Mouse (Mus musculus) intestine, embryonic 14.5 days (tissue): ENCODE data around the gene Glo1. TPM values are rescaled to one million over a fixed set of nuclear protein-coding genes. Genes with fewer than 3 reads are reported as not detected.

Source experiments
- ATAC-seq: fragments of 200-750 bp; cut with Nextera tagmentation; replicated peaks from 2 replicates; pipeline ENCODE4 v1.8.0; 2017; ENCODE audit warnings: low read depth, moderate number of reproducible peaks, moderate TSS enrichment, moderate library complexity; ENCODE audit not compliant: low FRiP score, low TSS enrichment
- DNase-seq: peaks from one replicate; pipeline ENCODE4 v3.0.0-alpha.2; 2018; ENCODE audit warnings: low spot score
- H3K27ac ChIP-seq: fragments of 300-500 bp; sonication (generic); 2 replicates; pipeline ENCODE4 v1.5.1; 2014; ENCODE audit warnings: low read depth, mild to moderate bottlenecking, control low read depth
- H3K27me3 ChIP-seq: fragments of 300-500 bp; sonication (generic); replicated peaks from 2 replicates; pipeline ENCODE4 v1.6.1; 2014; ENCODE audit warnings: low read length, control low read depth; ENCODE audit not compliant: control insufficient read depth, insufficient read depth
- H3K36me3 ChIP-seq: fragments of 300-500 bp; sonication (generic); 2 replicates; pipeline ENCODE4 v1.6.1; 2014; ENCODE audit warnings: low read length, control low read depth; ENCODE audit not compliant: control insufficient read depth, insufficient read depth
- H3K4me1 ChIP-seq: fragments of 300-500 bp; sonication (generic); replicated peaks from 2 replicates; pipeline ENCODE4 v1.6.1; 2014; ENCODE audit warnings: low read length, control low read depth, mixed read lengths; ENCODE audit not compliant: control insufficient read depth, insufficient read depth
- H3K4me2 ChIP-seq: fragments of 300-500 bp; sonication (generic); 2 replicates; pipeline ENCODE4 v1.6.1; 2014; ENCODE audit warnings: low read length
- H3K4me3 ChIP-seq: fragments of 300-500 bp; sonication (generic); 2 replicates; pipeline ENCODE4 v1.5.1; 2014; ENCODE audit warnings: low read depth, low read length, control low read depth, mixed read lengths
- H3K9ac ChIP-seq: fragments of 300-500 bp; sonication (generic); 2 replicates; pipeline ENCODE4 v1.6.1; 2014; ENCODE audit warnings: mild to moderate bottlenecking, low read length
- H3K9me3 ChIP-seq: fragments of 300-500 bp; sonication (generic); 2 replicates; pipeline ENCODE4 v1.6.1; 2016; ENCODE audit warnings: low read length, control low read depth; ENCODE audit not compliant: control insufficient read depth
- WGBS: fragments of 180-500 bp; shearing (Covaris S2); extraction: QIAGEN DNeasy Blood & Tissue Kit; methylation state at CpG from one replicate; pipeline ENCODE4 v1.1.7; 2014; 5-methylcytosine and 5-hydroxymethylcytosine counted together
- polyA plus RNA-seq: library from polyadenylated mRNA; unstranded; fragments of >200 nt; fragmentation: Nextera tagmentation; extraction: Ambion mirVana; gene quantifications from 2 replicates; pipeline ENCODE4 v1.2.1, GENCODE M21; 2014

Gene Glo1
- polyA plus RNA-seq, 1 experiment from 2014 or later: 233 TPM

- 0 out of 2 replicates have a peak, but pooled peaks cover 4% of the 10 kb centered on the region for H3K4me1 ChIP-seq
- no peak overlapping the region for H3K9ac ChIP-seq
- no peak for ATAC-seq
- no peaks in the 10 kb centered on the region for H3K27me3 ChIP-seq
- H3K9me3 ChIP-seq: no peaks in the 10 kb centered on the region
- no peak overlapping the region for H3K4me3 ChIP-seq
- DNase-seq: no peak
- no peak overlapping the region for H3K27ac ChIP-seq
- H3K36me3 ChIP-seq: no peaks in the 10 kb centered on the region
- H3K4me2 ChIP-seq: no peak overlapping the region
These were observed 58.2 kb downstream of the Glo1 start for GRCm38 (mm10) chr17:30568473-30568872.

GRCm38 (mm10) chr17:30564971-30565370 is 61.7 kb downstream of the Glo1 start:
- Histone ChIP-seq H3K4me1 (no peaks in the 10 kb centered on the region), H3K27me3 (no peaks in the 10 kb centered on the region), H3K9me3 (no peaks in the 10 kb centered on the region), H3K9ac (no peak overlapping the region), H3K4me3 (no peak overlapping the region), H3K27ac (no peak overlapping the region), H3K4me2 (no peak overlapping the region), H3K36me3 (no peaks in the 10 kb centered on the region)
- DNase-seq (no peak), ATAC-seq (no peak)
- 86% methylated on average over 7 of the region's 7 CpGs for WGBS

GRCm38 (mm10) chr17:30564407-30564806 is 62.3 kb downstream of the Glo1 start:
- Histone ChIP-seq H3K4me1 (no peaks in the 10 kb centered on the region), H3K9me3 (no peaks in the 10 kb centered on the region), H3K27me3 (no peaks in the 10 kb centered on the region), H3K4me2 (no peak overlapping the region), H3K9ac (no peak overlapping the region), H3K27ac (no peak overlapping the region), H3K36me3 (no peaks in the 10 kb centered on the region), H3K4me3 (no peak overlapping the region)
- ATAC-seq (no peak), DNase-seq (no peak)
- WGBS: 82% methylated on average over 3 of the region's 3 CpGs

- Histone ChIP-seq H3K4me3 (no peak overlapping the region), H3K4me2 (no peak overlapping the region), H3K4me1 (no peaks in the 10 kb centered on the region), H3K27me3 (no peaks in the 10 kb centered on the region), H3K9me3 (no peaks in the 10 kb centered on the region), H3K27ac (no peak overlapping the region), H3K9ac (no peak overlapping the region), H3K36me3 (no peaks in the 10 kb centered on the region)
- ATAC-seq (no peak), DNase-seq (no peak)
- WGBS: 68% methylated on average over 6 of the region's 6 CpGs
These were observed 63.1 kb downstream of the Glo1 start for GRCm38 (mm10) chr17:30563484-30564075.

- ATAC-seq: no peak
- H3K27ac ChIP-seq: no peak overlapping the region
- no peaks in the 10 kb centered on the region for H3K4me1 ChIP-seq
- no peaks in the 10 kb centered on the region for H3K9me3 ChIP-seq
- H3K4me3 ChIP-seq: no peak overlapping the region
- DNase-seq: no peak
- no peaks in the 10 kb centered on the region for H3K36me3 ChIP-seq
- H3K9ac ChIP-seq: no peak overlapping the region
- no peak overlapping the region for H3K4me2 ChIP-seq
- H3K27me3 ChIP-seq: no peaks in the 10 kb centered on the region
- WGBS: 78% methylated on average over 2 of the region's 2 CpGs
These were observed 63.9 kb downstream of the Glo1 start for GRCm38 (mm10) chr17:30562770-30563169.

- H3K36me3 ChIP-seq: no peaks in the 10 kb centered on the region
- H3K4me3 ChIP-seq: no peak overlapping the region
- no peaks in the 10 kb centered on the region for H3K4me1 ChIP-seq
- H3K9me3 ChIP-seq: no peaks in the 10 kb centered on the region
- no peak overlapping the region for H3K27ac ChIP-seq
- no peaks in the 10 kb centered on the region for H3K27me3 ChIP-seq
- H3K4me2 ChIP-seq: no peak overlapping the region
- 44% methylated on average over 3 of the region's 3 CpGs for WGBS
- ATAC-seq (no peak), DNase-seq (peak; percentile 68)
- H3K9ac ChIP-seq: no peak overlapping the region
These were observed 67.1 kb downstream of the Glo1 start for GRCm38 (mm10) chr17:30559536-30559935.

GRCm38 (mm10) chr17:30558623-30559022 is 68.0 kb downstream of the Glo1 start:
- Histone ChIP-seq H3K4me2 (no peak overlapping the region), H3K9ac (no peak overlapping the region), H3K9me3 (no peaks in the 10 kb centered on the region), H3K27me3 (no peaks in the 10 kb centered on the region), H3K36me3 (no peaks in the 10 kb centered on the region), H3K27ac (no peak overlapping the region), H3K4me1 (no peaks in the 10 kb centered on the region), H3K4me3 (no peak overlapping the region)
- ATAC-seq: no peak
- DNase-seq: no peak
- WGBS: 86% methylated on average over 2 of the region's 2 CpGs

GRCm38 (mm10) chr17:30556512-30556911 is 70.2 kb downstream of the Glo1 start:
- no peaks in the 10 kb centered on the region for H3K9me3 ChIP-seq
- H3K36me3 ChIP-seq: no peaks in the 10 kb centered on the region
- no peak overlapping the region for H3K4me2 ChIP-seq
- 96% methylated on average over 3 of the region's 3 CpGs for WGBS
- ATAC-seq: no peak
- no peak overlapping the region for H3K4me3 ChIP-seq
- H3K27ac ChIP-seq: no peak overlapping the region
- no peaks in the 10 kb centered on the region for H3K27me3 ChIP-seq
- no peaks in the 10 kb centered on the region for H3K4me1 ChIP-seq
- no peak for DNase-seq
- no peak overlapping the region for H3K9ac ChIP-seq
